Mouse (Mus musculus) leukemia stem cell, adult 10-12 weeks (primary cell): ENCODE results near the gene Wdr37. TPM values are rescaled to one million over a fixed set of nuclear protein-coding genes. Genes with fewer than 3 reads are reported as not detected.

ENCODE experiments used
- polyA plus RNA-seq: library from polyadenylated mRNA; stranded (reverse); fragments of >175 nt; gene quantifications from 2 replicates; pipeline ENCODE4 v1.2.3, GENCODE M21; 2012; ENCODE audit warnings: low replicate concordance

Wdr37 gene
- 0.27 and 4.2 TPM in 2 replicates for polyA plus RNA-seq

GRCm38 (mm10) chr13:8871314-8871962, at the start of gene Wdr37:
Gene Wdr37, minus strand, starts transcription at chr13:8871909.

GRCm38 (mm10) chr13:8885445-8886184, 13.9 kb upstream of the Wdr37 start, which contains the start of gene Idi1:
Gene Idi1, plus strand, starts transcription at chr13:8885501.

Other genes with a start within 250 kb of the Wdr37 start
- 1.2 and 5.3 TPM in 2 replicates for gene Idi1, start 13.6 kb upstream of the Wdr37 start, polyA plus RNA-seq
- not detected in 2 replicates for gene Gm9745, start 76.3 kb upstream of the Wdr37 start, polyA plus RNA-seq
- gene Idi2, start 81.0 kb upstream of the Wdr37 start, polyA plus RNA-seq: not detected in 2 replicates
- 0.52 and 2.5 TPM in 2 replicates for gene Gtpbp4, start 124.2 kb upstream of the Wdr37 start, polyA plus RNA-seq
- 23.2 and 36.3 TPM in 2 replicates for gene Larp4b, start 222.0 kb upstream of the Wdr37 start, polyA plus RNA-seq